In genomic region chr2:156079674-156080073, GRCm38 (mm10) we compare ENCODE assay signal across 16 mouse cellular contexts. TPM values are rescaled to one million over a fixed set of nuclear protein-coding genes. Genes with fewer than 3 reads are reported as not detected.
DNase-seq lines count a peak whose midpoint lies in the region; ATAC-seq lines count a peak whose summit lies in the region.
"Had no signal": no experiment of that assay in that cellular context is flagged by ENCODE, and none has a peak within 500 bp of the region (broad histone marks: within the 10 kb centered on the region; RNA-seq: fewer than 3 reads in every experiment).

No protein-coding gene starts in this region.

- H3K4me3 ChIP-seq in heart, embryonic 12.5 days = no peak overlapping the region
- H3K4me3 ChIP-seq: layer of hippocampus, adult 2 months; limb, embryonic 10.5 days; neural tube, embryonic 15.5 days had no signal

- peak; percentile 41; the same call in 1 of the 2 replicates for ATAC-seq in heart, embryonic 12.5 days (ENCODE audit: insufficient number of reproducible peaks, low FRiP score)
- no peak for ATAC-seq in frontal cortex, adult (ENCODE audit: low TSS enrichment)
- ATAC-seq: forebrain, postnatal 0 days had no signal

- no peak overlapping the region for H3K9ac ChIP-seq in heart, embryonic 12.5 days
- H3K9ac ChIP-seq: forebrain, postnatal 0 days; neural tube, embryonic 15.5 days had no signal

- peaks cover 29% of the 10 kb centered on the region for H3K4me1 ChIP-seq in heart, embryonic 12.5 days (replicated peaks)
- H3K4me1 ChIP-seq: limb, embryonic 10.5 days had no signal

- no peaks in the 10 kb centered on the region for H3K9me3 ChIP-seq in heart, embryonic 12.5 days (replicated peaks)
- H3K9me3 ChIP-seq: limb, embryonic 10.5 days; neural tube, embryonic 15.5 days had no signal

- no peak overlapping the region for H3K4me2 ChIP-seq in heart, embryonic 12.5 days
- H3K4me2 ChIP-seq: neural tube, embryonic 15.5 days had no signal

- H3K27me3 ChIP-seq in heart, embryonic 12.5 days (replicated peaks) = no peaks in the 10 kb centered on the region
- H3K27me3 ChIP-seq: CH12.LX; neural tube, embryonic 15.5 days had no signal

- intact Hi-C loops in heart, postnatal 36 days (cut with DNase I) = no loop called here

- WGBS in heart, embryonic 12.5 days = 39% methylated on average over 4 of the region's 4 CpGs

- no peak overlapping the region for H3K27ac ChIP-seq in heart, embryonic 12.5 days (ENCODE audit: poor library complexity, severe bottlenecking)
- H3K27ac ChIP-seq: limb, embryonic 10.5 days; neural tube, embryonic 15.5 days had no signal

- peak; percentile 33 to 48 for DNase-seq in heart, adult 18-20 months
- no peak for DNase-seq in heart, postnatal 36 days
- peak; percentile 9 to 38 for DNase-seq in kidney, postnatal 36 days
- no peak for DNase-seq in kidney, postnatal 25 days
- peak; percentile 58 for DNase-seq in cerebellum, adult 9-11 months
- DNase-seq: forebrain, postnatal 0 days; lung, postnatal 10 days; right cerebral cortex, postnatal 25 days had no signal

- H3K36me3 ChIP-seq in heart, embryonic 12.5 days = peaks cover 45% of the 10 kb centered on the region

RNA-seq across cellular contexts. Expression of gene Spag4, which starts 14.7 kb away (rescaled TPM):
- total RNA-seq in heart, adult 18-20 months (2021) = 1 to 10 TPM; 1.5 to 2.1 TPM
- total RNA-seq in heart, postnatal 36 days (2021) = 1 to 10 TPM in 1 of 2 experiments, under 1 TPM in 1; 0.87 to 1.5 TPM
- 3.1 and 3.3 TPM in 2 replicates for polyA plus RNA-seq in heart, embryonic 12.5 days (2016; fragmentation: Nextera tagmentation; extraction: Ambion mirVana)

RNA-seq across cellular contexts. Expression of gene Fer1l4, which starts 26.9 kb away (rescaled TPM):
- total RNA-seq in heart, adult 18-20 months (2021) = not detected
- not detected for total RNA-seq in heart, postnatal 36 days (2021)
- polyA plus RNA-seq in heart, embryonic 12.5 days (2016; fragmentation: Nextera tagmentation; extraction: Ambion mirVana) = not detected in 2 replicates
- total RNA-seq: CH12.LX; layer of hippocampus, adult 2 months; midbrain, postnatal 0 days had no signal
- polyA plus RNA-seq: forebrain, postnatal 0 days; heart, embryonic 14.5 days; limb, embryonic 10.5 days; midbrain, postnatal 0 days had no signal

RNA-seq across cellular contexts. Expression of gene Cpne1, which starts 32.1 kb away (rescaled TPM):
- total RNA-seq in heart, adult 18-20 months (2021) = 10 to 100 TPM; 11.2 to 12.1 TPM
- total RNA-seq in heart, postnatal 36 days (2021) = 10 to 100 TPM; 15.2 to 17.5 TPM
- 30.0 and 31.0 TPM in 2 replicates for polyA plus RNA-seq in heart, embryonic 12.5 days (2016; fragmentation: Nextera tagmentation; extraction: Ambion mirVana)

RNA-seq across cellular contexts. Expression of gene Rbm12, which starts 32.1 kb away (rescaled TPM):
- total RNA-seq in heart, adult 18-20 months (2021) = 10 to 100 TPM; 11.3 to 12.3 TPM
- total RNA-seq in heart, postnatal 36 days (2021) = 10 to 100 TPM; 11.1 to 11.5 TPM
- 26.2 and 26.9 TPM in 2 replicates for polyA plus RNA-seq in heart, embryonic 12.5 days (2016; fragmentation: Nextera tagmentation; extraction: Ambion mirVana)

RNA-seq across cellular contexts. Expression of gene Gm28036, which starts 47.2 kb away (rescaled TPM):
- total RNA-seq in heart, adult 18-20 months (2021) = 10 to 100 TPM in 1 of 2 experiments, 1 to 10 TPM in 1; 6.5 to 12.3 TPM
- 10 to 100 TPM in 1 of 2 experiments, 1 to 10 TPM in 1; 9.0 to 13.6 TPM for total RNA-seq in heart, postnatal 36 days (2021)
- polyA plus RNA-seq in heart, embryonic 12.5 days (2016; fragmentation: Nextera tagmentation; extraction: Ambion mirVana) = 19.1 and 21.0 TPM in 2 replicates

Comparison
In these comparisons a context has a peak if more than half of its experiments do, and no peak if none do; other contexts are left out.
1. DNase-seq: peak in heart, adult 18-20 months (2 of 2), kidney, postnatal 36 days (2 of 2) and cerebellum, adult 9-11 months (single experiment); none in heart, postnatal 36 days (0 of 2) and kidney, postnatal 25 days (0 of 2).